Mouse (Mus musculus) hematopoietic stem cell, adult 5-6 weeks (primary cell): ENCODE data around the gene Mgat2. TPM values are rescaled to one million over a fixed set of nuclear protein-coding genes. Genes with fewer than 3 reads are reported as not detected.

Experiments used
- ATAC-seq, 2 experiments: fragments of 125-278 bp in 1 of 2; replicated peaks in 1 of 2; 2 replicates each; pipeline ENCODE4 v1.8.0; 2016 to 2017; ENCODE audit warnings: inconsistent platforms in 2 of 2, mild to moderate bottlenecking in 2 of 2, moderate number of reproducible peaks in 2 of 2, low read depth in 1 of 2, moderate TSS enrichment in 1 of 2; ENCODE audit not compliant: low FRiP score in 2 of 2, poor library complexity in 2 of 2, severe bottlenecking in 2 of 2, insufficient read depth in 1 of 2, low TSS enrichment in 1 of 2
- total RNA-seq: library from RNA; stranded (forward); fragments of 172-1452, 232-1000 nt; gene quantifications from 2 replicates; pipeline ENCODE4 v1.2.3, GENCODE M21; 2017

The Mgat2 gene
- total RNA-seq, 1 experiment from 2014 or later, result 124 TPM

GRCm38 (mm10) chr12:69168461-69169106 lies 15.4 kb upstream of the Mgat2 start, which contains the start of gene Lrr1:
Gene Lrr1, plus strand, starts transcription at chr12:69168814.
- ATAC-seq, result peak; percentile 94 to 96

DNA sequence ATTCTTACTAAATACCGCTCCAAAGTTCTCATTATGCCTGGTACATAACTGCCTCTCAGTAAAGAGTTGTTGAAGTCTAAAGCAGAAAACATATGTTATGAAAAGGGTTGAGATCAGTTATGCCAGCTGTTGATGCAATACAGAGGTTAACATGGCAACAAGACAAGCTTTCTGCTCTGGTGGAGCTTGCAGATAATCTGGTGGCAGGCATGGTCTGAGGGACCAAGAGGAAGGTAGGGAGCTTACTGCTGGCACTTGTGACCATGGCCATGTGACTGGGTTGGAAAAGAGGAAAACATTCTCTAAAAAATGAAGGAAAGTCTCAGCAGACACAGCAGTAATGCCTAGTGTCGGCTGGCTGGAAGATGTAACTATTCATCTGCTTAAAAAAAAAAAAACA lies 12.7 kb upstream of the Mgat2 start:
- ATAC-seq, result no peak

DNA sequence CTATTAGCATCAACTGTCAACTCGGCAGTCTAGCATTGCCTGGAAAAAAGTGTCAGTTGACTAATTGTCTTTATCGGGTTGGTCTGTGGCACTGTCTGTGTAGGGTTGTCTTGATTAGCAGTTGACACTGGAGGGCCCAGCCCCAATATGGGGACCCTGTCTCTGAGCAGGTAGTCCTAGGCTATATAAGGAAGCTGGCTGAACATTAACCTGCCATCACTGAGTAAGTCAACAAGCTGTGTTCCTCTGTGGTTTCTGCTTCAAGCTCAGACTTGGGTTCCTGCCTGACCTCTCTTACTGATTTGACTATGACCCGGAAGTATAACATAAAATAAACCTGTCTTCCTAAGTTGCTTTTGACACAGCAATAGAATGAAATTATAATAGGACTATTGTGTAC lies 8.0 kb upstream of the Mgat2 start:
- no peak for ATAC-seq

DNA sequence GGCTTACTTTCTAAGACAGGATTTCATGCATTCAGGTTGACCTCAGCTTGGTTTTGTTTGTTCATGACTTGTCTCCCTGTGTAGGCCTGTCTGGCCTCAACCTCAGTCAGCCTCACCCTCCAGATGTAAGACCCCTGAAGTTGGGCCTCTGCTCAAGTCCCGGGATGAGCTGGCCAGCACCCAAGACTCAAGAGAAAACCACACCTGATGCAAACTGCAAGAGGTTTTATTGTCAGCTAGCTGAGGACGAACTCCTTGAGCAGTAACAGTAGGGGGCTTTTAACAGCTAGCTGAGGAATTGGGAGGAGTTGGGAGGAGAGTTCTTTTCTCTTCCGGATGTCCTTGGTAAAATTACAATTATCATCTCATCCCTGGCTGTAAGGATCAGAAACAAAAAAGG lies 6.4 kb upstream of the Mgat2 start:
- no peak for ATAC-seq

DNA sequence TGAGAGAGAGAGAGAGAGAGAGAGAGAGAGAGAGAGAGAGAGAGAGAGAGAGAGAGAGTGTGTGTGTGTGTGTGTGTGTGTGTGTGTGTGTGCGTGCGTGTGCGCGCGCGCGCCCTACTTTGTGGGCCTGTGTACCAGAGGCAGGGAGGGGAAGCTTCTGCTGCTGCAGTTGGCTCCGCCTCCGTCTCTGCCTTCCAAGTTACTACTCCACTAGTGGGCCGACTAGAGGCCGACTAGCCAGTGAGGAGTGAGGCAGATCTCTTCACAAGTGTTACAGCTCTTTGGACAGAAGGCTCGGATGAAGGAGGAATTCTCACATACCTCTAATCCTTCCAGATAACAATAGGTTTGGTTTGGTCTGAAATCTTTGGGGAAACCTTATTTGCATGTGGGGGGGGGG lies 4.6 kb upstream of the Mgat2 start:
- no peak for ATAC-seq

DNA sequence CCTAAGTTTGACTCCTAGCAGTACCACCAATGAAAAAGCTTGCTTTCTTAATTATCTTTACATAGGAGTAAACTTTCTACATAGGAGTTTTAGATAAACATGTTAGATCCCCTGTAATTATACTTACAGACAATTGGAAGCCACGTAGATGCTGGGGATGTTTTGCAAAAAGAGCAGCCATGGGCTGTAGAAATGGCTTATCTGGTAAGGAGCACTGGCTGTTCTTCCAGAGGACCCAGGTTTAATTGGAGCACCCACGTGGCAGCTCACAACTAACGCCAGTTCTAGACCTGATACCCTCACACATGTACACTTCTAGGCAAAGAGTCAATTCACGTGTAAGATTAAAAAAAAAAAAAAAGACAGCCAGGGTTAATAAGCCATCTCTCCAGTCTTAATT lies 2.2 kb upstream of the Mgat2 start:
- ATAC-seq, result no peak

- ATAC-seq, result peak; percentile 30 to 54
These were observed 662 bp downstream of the Mgat2 start for GRCm38 (mm10) chr12:69184342-69185295.

DNA sequence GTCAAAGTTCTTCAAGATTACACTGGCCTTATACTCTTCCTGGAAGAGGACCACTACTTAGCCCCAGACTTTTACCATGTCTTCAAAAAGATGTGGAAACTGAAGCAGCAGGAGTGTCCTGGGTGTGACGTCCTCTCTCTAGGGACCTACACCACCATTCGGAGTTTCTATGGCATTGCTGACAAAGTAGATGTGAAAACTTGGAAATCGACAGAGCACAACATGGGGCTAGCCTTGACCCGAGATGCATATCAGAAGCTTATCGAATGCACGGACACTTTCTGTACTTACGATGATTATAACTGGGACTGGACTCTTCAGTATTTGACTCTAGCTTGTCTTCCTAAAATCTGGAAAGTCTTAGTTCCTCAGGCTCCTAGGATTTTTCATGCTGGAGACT lies 1.4 kb downstream of the Mgat2 start:
- ATAC-seq, result no peak

DNA sequence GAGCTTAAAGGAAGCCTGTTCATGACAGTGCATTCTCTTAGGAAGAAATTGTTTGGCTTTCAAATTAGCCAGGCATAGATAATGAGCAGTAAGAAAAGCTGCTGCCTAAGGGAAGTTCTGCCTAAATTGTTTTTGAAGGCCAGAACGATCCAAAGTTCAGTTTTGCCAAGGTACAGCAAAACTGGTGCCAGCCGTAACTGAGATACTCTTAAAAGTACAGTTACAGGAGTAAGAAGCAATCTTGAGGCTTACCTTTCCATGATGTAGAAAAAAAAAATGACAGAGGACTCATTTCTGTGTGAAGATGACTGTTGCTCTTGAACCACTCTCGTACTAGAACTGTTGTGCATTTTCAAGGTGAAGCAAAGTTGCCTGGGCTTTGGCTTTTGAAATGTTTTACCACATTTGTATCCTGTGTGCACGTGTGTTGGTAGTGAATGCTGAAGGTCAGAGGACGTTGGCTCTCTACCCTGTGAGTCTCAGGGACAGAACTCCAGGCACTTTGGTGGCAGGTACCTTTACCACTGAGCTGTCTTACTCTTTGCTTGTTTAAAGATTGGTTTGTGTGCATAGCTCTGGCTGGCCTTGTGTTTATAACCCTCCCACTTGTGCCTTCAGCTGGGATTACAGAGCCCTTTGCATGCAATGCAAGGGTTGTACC lies 3.0 kb downstream of the Mgat2 start:
- ATAC-seq, result no peak

DNA sequence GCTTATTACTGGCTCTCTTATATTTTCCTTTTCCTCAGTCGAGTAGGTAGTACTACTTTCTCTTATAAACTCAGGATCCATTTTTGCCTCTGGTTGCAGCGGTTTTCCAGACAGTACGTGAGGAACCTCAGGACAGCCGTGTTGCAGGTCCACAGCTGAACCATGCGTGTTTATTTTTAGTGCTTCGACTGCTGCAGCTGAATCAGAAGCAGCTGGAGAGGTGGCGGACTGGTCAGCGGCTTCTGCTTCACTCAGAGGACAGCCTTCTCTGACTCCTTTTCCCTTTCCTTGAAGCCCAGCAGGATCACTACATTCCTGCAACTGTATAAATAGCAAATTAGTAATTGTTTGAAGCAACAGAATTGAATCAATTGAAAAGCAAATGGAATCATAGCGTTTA lies 6.1 kb downstream of the Mgat2 start:
- no peak for ATAC-seq

DNA sequence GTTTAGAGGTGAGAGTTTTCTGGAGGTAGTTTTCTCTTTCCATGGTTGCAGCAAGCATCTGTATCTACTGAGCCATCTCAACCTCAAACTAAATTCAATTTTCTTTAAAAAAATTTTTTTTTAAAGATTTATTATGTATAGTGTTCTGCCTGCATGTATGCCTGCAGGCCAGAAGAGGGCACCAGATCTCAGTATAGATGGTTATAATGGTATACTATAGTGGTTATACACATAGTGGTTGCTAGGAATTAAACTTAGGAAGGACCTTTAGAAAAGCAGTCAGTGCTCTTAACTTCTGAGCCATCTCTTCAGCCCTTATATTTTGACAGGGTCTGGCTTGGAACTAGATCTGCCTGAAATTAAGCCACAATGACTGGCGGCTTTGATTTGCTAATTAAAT lies 6.6 kb downstream of the Mgat2 start:
- no peak for ATAC-seq

DNA sequence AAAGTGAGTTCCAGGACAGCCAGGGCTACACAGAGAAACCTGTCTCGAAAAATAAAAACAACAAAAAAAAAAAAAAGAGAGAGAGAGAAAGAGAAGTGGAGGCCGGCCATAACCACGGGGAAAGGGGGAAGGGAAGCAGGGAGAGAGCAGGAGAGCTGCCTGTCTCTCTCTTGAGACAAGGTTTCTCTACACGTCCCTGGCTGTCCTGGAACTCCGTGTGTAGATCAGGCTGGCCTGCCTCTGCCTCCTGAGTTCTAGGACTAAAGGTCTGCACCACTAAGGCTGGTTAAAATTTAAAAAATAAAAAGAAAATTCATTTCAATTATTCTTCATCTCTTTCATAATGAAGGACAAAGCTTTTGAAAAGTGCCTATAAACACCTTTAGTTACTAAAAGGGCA lies 7.4 kb downstream of the Mgat2 start:
- no peak for ATAC-seq

DNA sequence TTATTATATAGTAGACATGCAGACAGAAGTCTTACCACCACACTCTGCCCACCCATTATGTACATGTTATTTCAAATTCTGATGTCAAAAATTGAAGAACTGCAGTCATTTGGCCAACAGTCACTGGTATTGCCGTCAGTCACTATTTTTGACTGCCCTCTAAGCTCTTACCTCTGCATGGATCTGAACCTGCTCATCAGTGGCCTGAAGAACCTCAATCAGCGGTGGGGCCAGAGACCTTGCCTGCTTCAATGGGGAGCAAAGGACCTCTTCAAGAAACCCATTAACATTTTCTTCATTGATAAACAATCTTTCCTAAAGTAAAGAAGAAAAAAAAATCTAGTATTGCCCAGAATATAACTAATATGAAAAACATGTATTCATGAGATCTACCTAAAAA lies 8.7 kb downstream of the Mgat2 start:
- no peak for ATAC-seq

DNA sequence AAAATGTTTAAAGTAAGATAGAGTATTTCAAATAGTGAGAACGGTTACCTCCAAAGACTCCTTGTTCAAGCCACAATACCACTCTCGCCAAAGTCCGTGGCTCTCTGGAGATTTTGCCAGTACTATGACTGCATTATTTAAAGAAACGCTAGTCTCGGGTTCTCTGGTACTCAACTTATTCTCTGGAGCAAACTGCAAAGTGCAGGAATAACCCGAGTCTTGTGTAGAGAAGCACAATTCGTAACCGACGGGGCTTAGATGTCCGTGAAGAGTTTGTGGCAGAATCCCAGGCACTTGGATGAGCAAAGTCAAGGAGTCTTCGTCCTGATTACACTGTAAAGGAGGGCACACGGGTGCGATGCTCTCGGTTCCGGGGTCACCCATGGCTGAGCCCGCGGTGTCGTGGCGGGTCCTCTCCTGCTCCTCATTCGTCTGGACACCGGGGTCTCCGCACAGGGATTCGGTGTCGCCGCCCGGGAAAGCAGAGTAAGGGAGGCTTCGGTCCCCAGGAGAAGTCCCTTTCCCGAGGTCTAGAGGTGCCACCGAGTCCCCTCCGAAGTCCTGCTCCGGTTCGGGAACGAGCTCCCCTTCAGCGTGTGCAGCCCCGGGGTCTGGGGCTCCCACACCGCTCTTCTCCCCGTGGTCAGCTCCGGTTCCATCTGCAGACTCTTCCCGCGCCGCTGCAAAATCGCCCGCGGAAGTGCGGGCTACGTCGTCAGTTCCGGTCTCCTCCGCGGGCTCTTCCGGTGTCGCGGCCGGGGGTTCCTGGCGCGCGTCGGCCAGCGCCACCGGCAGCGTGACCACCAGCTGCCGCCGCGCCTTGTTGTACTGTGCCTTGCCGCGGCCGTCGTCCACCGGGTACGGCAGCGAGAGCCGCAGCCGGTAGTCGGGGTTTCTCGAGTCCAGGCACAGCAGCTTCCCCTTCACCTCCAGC lies 12.8 kb downstream of the Mgat2 start, which contains the start of gene Gm49383:
Gene Gm49383, minus strand, starts transcription at position 661 of the 934 bp plus-strand sequence.
- peak; percentile 55 to 76 for ATAC-seq

GRCm38 (mm10) chr12:69197378-69198163 lies 13.6 kb downstream of the Mgat2 start:
- ATAC-seq, result peak; percentile 57

- peak; percentile 36 to 47; a peak in 3 of 4 replicates for ATAC-seq
These were observed 14.2 kb downstream of the Mgat2 start, which contains the start of gene Dnaaf2 for GRCm38 (mm10) chr12:69198164-69198535. Gene Dnaaf2, minus strand, starts transcription at chr12:69198429.
